Mouse (Mus musculus): Measurements from ENCODE around the gene Gm28038. TPM values are rescaled to one million over a fixed set of nuclear protein-coding genes. Genes with fewer than 3 reads are reported as not detected.

Gm28038 gene
- polyA plus RNA-seq, 1 experiment = not detected

GRCm38 (mm10) chr2:30336174-30336915 lies 55.5 kb downstream of the Gm28038 start:
- DNase-seq (ENCODE audit: low read depth, low spot score) = no peak
- 92% methylated on average over 16 of the region's 16 CpGs for WGBS

GRCm38 (mm10) chr2:30337179-30337578 lies 56.3 kb downstream of the Gm28038 start:
- WGBS = 92% methylated on average over 12 of the region's 12 CpGs
- no peak for DNase-seq (ENCODE audit: low read depth, low spot score)

- 90% methylated on average over 3 of the region's 3 CpGs for WGBS
- no peak for DNase-seq (ENCODE audit: low read depth, low spot score)
Measured at GRCm38 (mm10) chr2:30342061-30342460, 61.2 kb downstream of the Gm28038 start.

GRCm38 (mm10) chr2:30342544-30342943 lies 61.7 kb downstream of the Gm28038 start:
- 91% methylated on average over 7 of the region's 7 CpGs for WGBS

GRCm38 (mm10) chr2:30343601-30344137 lies 62.8 kb downstream of the Gm28038 start:
- WGBS = 57% methylated on average over 14 of the region's 14 CpGs
- no peak for DNase-seq (ENCODE audit: low read depth, low spot score)

More at GRCm38 (mm10) chr2:30342544-30342943, 61.7 kb downstream of the Gm28038 start:
- DNase-seq (ENCODE audit: low read depth, low spot score) = no peak

GRCm38 (mm10) chr2:30345971-30346676 lies 65.3 kb downstream of the Gm28038 start:
- no peak for DNase-seq (ENCODE audit: low read depth, low spot score)
- 90% methylated on average over 7 of the region's 7 CpGs for WGBS

- WGBS = 93% methylated on average over 6 of the region's 6 CpGs
- DNase-seq (ENCODE audit: low read depth, low spot score) = no peak
Measured at GRCm38 (mm10) chr2:30349196-30349595, 68.4 kb downstream of the Gm28038 start.

Other genes with a start within 250 kb of the Gm28038 start
- gene Wdr34, start 232.2 kb upstream of the Gm28038 start, polyA plus RNA-seq (2012; rRNA removed) = 10.9 and 11.2 TPM in 2 replicates
- gene Set, start 223.7 kb upstream of the Gm28038 start, polyA plus RNA-seq (2012; rRNA removed) = 39.5 and 42.1 TPM in 2 replicates
- 9.2 and 13.2 TPM in 2 replicates for gene Pkn3, start 203.4 kb upstream of the Gm28038 start, polyA plus RNA-seq (2012; rRNA removed)
- gene Zdhhc12, start 187.4 kb upstream of the Gm28038 start, polyA plus RNA-seq (2012; rRNA removed) = 93.5 and 106 TPM in 2 replicates
- gene Zer1, start 156.5 kb upstream of the Gm28038 start, polyA plus RNA-seq (2012; rRNA removed) = 22.8 and 34.4 TPM in 2 replicates
- gene Tbc1d13, start 147.3 kb upstream of the Gm28038 start, polyA plus RNA-seq (2012; rRNA removed) = 69.9 and 88.8 TPM in 2 replicates
- gene Endog, start 109.5 kb upstream of the Gm28038 start, polyA plus RNA-seq (2012; rRNA removed) = 33.5 and 42.0 TPM in 2 replicates
- gene Spout1, start 102.6 kb upstream of the Gm28038 start, polyA plus RNA-seq (2012; rRNA removed) = 25.4 and 26.4 TPM in 2 replicates
- gene Kyat1, start 75.2 kb upstream of the Gm28038 start, polyA plus RNA-seq (2012; rRNA removed) = 19.6 and 53.2 TPM in 2 replicates
- 19.3 and 25.5 TPM in 2 replicates for gene Lrrc8a, start 43.3 kb upstream of the Gm28038 start, polyA plus RNA-seq (2012; rRNA removed)
- gene Gm28035, start 40.5 kb upstream of the Gm28038 start, polyA plus RNA-seq (2012; rRNA removed) = 0.17 and 3.9 TPM in 2 replicates
- 8.0 and 9.5 TPM in 2 replicates for gene Phyhd1, start 14.8 kb upstream of the Gm28038 start, polyA plus RNA-seq (2012; rRNA removed)
- 16.9 and 21.0 TPM in 2 replicates for gene Dolk, start 5.3 kb downstream of the Gm28038 start, polyA plus RNA-seq (2012; rRNA removed)
- 21.9 and 25.8 TPM in 2 replicates for gene Nup188, start 5.4 kb downstream of the Gm28038 start, polyA plus RNA-seq (2012; rRNA removed)
- gene Sh3glb2, start 78.3 kb downstream of the Gm28038 start, polyA plus RNA-seq (2012; rRNA removed) = 108 and 138 TPM in 2 replicates
- 27.7 and 46.6 TPM in 2 replicates for gene Miga2, start 83.2 kb downstream of the Gm28038 start, polyA plus RNA-seq (2012; rRNA removed)
- 129 and 145 TPM in 2 replicates for gene Dolpp1, start 111.2 kb downstream of the Gm28038 start, polyA plus RNA-seq (2012; rRNA removed)
- gene Crat, start 134.8 kb downstream of the Gm28038 start, polyA plus RNA-seq (2012; rRNA removed) = 45.4 and 98.7 TPM in 2 replicates
- 113 and 116 TPM in 2 replicates for gene Ptpa, start 135.0 kb downstream of the Gm28038 start, polyA plus RNA-seq (2012; rRNA removed)
- gene Ier5l, start 193.2 kb downstream of the Gm28038 start, polyA plus RNA-seq (2012; rRNA removed) = 3.0 and 3.5 TPM in 2 replicates